Mouse (Mus musculus): ENCODE data around the gene Ncoa1. TPM values are rescaled to one million over a fixed set of nuclear protein-coding genes. Genes with fewer than 3 reads are reported as not detected.

The Ncoa1 gene
- total and polyA plus RNA-seq, 3 experiments = 36.0 to 65.0 (median 45.0) TPM

- TF ChIP-seq SIN3A (IDR thresholded peaks at IDR 0.05; ENCODE audit: low read length) = no peak
- TF ChIP-seq KAT2A (conservative IDR thresholded peaks at IDR 0.05; ENCODE audit: low read depth, low read length) = no peak
- TF ChIP-seq EP300 (IDR thresholded peaks at IDR 0.05; ENCODE audit: low read depth in 1 of 2, low read length in 2 of 2) = no peak
- TF ChIP-seq GABPA (IDR thresholded peaks at IDR 0.05; ENCODE audit: low read depth, low read length) = no peak
- no peak for TF ChIP-seq ZNF384 (IDR thresholded peaks at IDR 0.05; ENCODE audit: low read depth, low read length)
- no peak for TF ChIP-seq BHLHE40 (IDR thresholded peaks at IDR 0.05; ENCODE audit: borderline replicate concordance, low read depth, low read length)
- no peak for TF ChIP-seq POLR2A (IDR thresholded peaks at IDR 0.05; ENCODE audit: control insufficient read depth in 1 of 2, insufficient read depth in 1 of 2, low read depth in 1 of 2, low read length in 2 of 2, poor library complexity in 1 of 2)
- TF ChIP-seq UBTF (IDR thresholded peaks at IDR 0.05; ENCODE audit: borderline replicate concordance, insufficient read depth, low read depth, low read length) = no peak
- no peak for TF ChIP-seq CHD1 (IDR thresholded peaks at IDR 0.05; ENCODE audit: low read depth, low read length)
- no peak for TF ChIP-seq MAX (IDR thresholded peaks at IDR 0.05; ENCODE audit: low read length)
- TF ChIP-seq MEF2A (IDR thresholded peaks at IDR 0.05; ENCODE audit: extremely low read depth, insufficient replicate concordance, low read depth, low read length, poor library complexity, severe bottlenecking) = no peak
- no peak for TF ChIP-seq MAZ (IDR thresholded peaks at IDR 0.05; ENCODE audit: low read depth, low read length)
- no peak for TF ChIP-seq E2F4 (IDR thresholded peaks at IDR 0.05; ENCODE audit: borderline replicate concordance, low read depth, low read length)
- TF ChIP-seq USF2 (IDR thresholded peaks at IDR 0.05; ENCODE audit: borderline replicate concordance in 1 of 2, insufficient read depth in 1 of 2, low read depth in 1 of 2, low read length in 2 of 2) = no peak
- no peak for TF ChIP-seq ZKSCAN1 (IDR thresholded peaks at IDR 0.05; ENCODE audit: low read depth, low read length)
- TF ChIP-seq TCF12 (IDR thresholded peaks at IDR 0.05; ENCODE audit: low read depth, low read length) = no peak
- TF ChIP-seq JUND (IDR thresholded peaks at IDR 0.05; ENCODE audit: low read depth, low read length) = no peak
- TF ChIP-seq ETS1 (IDR thresholded peaks at IDR 0.05; ENCODE audit: low read depth, low read length) = no peak
- no peak for TF ChIP-seq CHD2 (IDR thresholded peaks at IDR 0.05; ENCODE audit: low read length)
- no peak for DNase-seq (ENCODE audit: low read depth, low spot score)
- H3K27ac ChIP-seq (ENCODE audit: control insufficient read depth, low read depth, low read length) = no peak overlapping the region
- no peaks in the 10 kb centered on the region for H3K9me3 ChIP-seq (replicated peaks; ENCODE audit: insufficient read depth, low read length)
- no peak overlapping the region for H3K9ac ChIP-seq (ENCODE audit: control insufficient read depth, low read depth, low read length, poor library complexity, severe bottlenecking)
- H3K4me1 ChIP-seq (ENCODE audit: control insufficient read depth in 1 of 2, insufficient read depth in 2 of 2, low read length in 2 of 2) = peaks cover 7 to 14% of the 10 kb centered on the region in 2 experiments
- no peaks in the 10 kb centered on the region for H3K27me3 ChIP-seq (ENCODE audit: control insufficient read depth in 1 of 2, insufficient read depth in 2 of 2, low read length in 2 of 2)
- no peak overlapping the region for H3K4me3 ChIP-seq (ENCODE audit: control insufficient read depth in 1 of 2, insufficient read depth in 1 of 2, low read depth in 2 of 2, low read length in 2 of 2)
- H3K79me2 ChIP-seq (ENCODE audit: control insufficient read depth, insufficient read depth, low read length, poor library complexity) = peaks cover 61% of the 10 kb centered on the region
- H3K36me3 ChIP-seq (ENCODE audit: control insufficient read depth in 1 of 2, insufficient read depth in 2 of 2, low read length in 2 of 2) = peaks cover 3 to 30% of the 10 kb centered on the region in 2 experiments
Measured at GRCm38 (mm10) chr12:4430061-4430825, 46.7 kb downstream of the Ncoa1 start.

- H3K4me3 ChIP-seq (ENCODE audit: control insufficient read depth in 1 of 2, insufficient read depth in 1 of 2, low read depth in 2 of 2, low read length in 2 of 2) = no peak overlapping the region
- no peak overlapping the region for H3K9ac ChIP-seq (ENCODE audit: control insufficient read depth, low read depth, low read length, poor library complexity, severe bottlenecking)
- no peaks in the 10 kb centered on the region for H3K27me3 ChIP-seq (ENCODE audit: control insufficient read depth in 1 of 2, insufficient read depth in 2 of 2, low read length in 2 of 2)
- TF ChIP-seq KAT2A (conservative IDR thresholded peaks at IDR 0.05; ENCODE audit: low read depth, low read length) = no peak
- no peak for TF ChIP-seq ZMIZ1 (IDR thresholded peaks at IDR 0.05; ENCODE audit: low read depth, low read length)
- no peak for TF ChIP-seq ELF1 (IDR thresholded peaks at IDR 0.05; ENCODE audit: low read depth, low read length)
- TF ChIP-seq MYB (IDR thresholded peaks at IDR 0.05; ENCODE audit: low read depth, low read length) = no peak
- peaks cover 44% of the 10 kb centered on the region for H3K79me2 ChIP-seq (ENCODE audit: control insufficient read depth, insufficient read depth, low read length, poor library complexity)
- peaks cover 2 to 17% of the 10 kb centered on the region in 2 experiments for H3K36me3 ChIP-seq (ENCODE audit: control insufficient read depth in 1 of 2, insufficient read depth in 2 of 2, low read length in 2 of 2)
- DNase-seq (ENCODE audit: low read depth, low spot score) = no peak
- no peaks in the 10 kb centered on the region for H3K9me3 ChIP-seq (replicated peaks; ENCODE audit: insufficient read depth, low read length)
- no peak overlapping the region for H3K27ac ChIP-seq (ENCODE audit: control insufficient read depth, low read depth, low read length)
- H3K4me1 ChIP-seq (ENCODE audit: control insufficient read depth in 1 of 2, insufficient read depth in 2 of 2, low read length in 2 of 2) = peaks cover 0 to 4% of the 10 kb centered on the region in 2 experiments; a peak in 2 of 4 replicates
Measured at GRCm38 (mm10) chr12:4418824-4419223, 58.2 kb downstream of the Ncoa1 start.

Data from MEL (cell line).